Mouse (Mus musculus) embryonic facial prominence, embryonic 14.5 days (tissue): ENCODE results near the gene Sigmar1. TPM values are rescaled to one million over a fixed set of nuclear protein-coding genes. Genes with fewer than 3 reads are reported as not detected.

Experiments
- ATAC-seq: fragments of 200-750 bp; cut with Nextera tagmentation; 2 replicates; pipeline ENCODE4 v1.8.0; 2017; ENCODE audit warnings: low read depth, moderate number of reproducible peaks, moderate TSS enrichment
- DNase-seq: peaks from one replicate; pipeline ENCODE4 v3.0.0-alpha.2; 2015; ENCODE audit warnings: low spot score
- H3K27ac ChIP-seq: fragments of 300-500 bp; sonication (generic); replicated peaks from 2 replicates; pipeline ENCODE4 v1.5.1; 2014; ENCODE audit warnings: low read depth, mild to moderate bottlenecking, low read length, moderate library complexity
- H3K27me3 ChIP-seq: fragments of 300-500 bp; sonication (generic); replicated peaks from 2 replicates; pipeline ENCODE4 v1.6.1; 2014; ENCODE audit warnings: low read length; ENCODE audit not compliant: control insufficient read depth, insufficient read depth
- H3K36me3 ChIP-seq: fragments of 300-500 bp; sonication (generic); 2 replicates; pipeline ENCODE4 v1.6.1; 2014; ENCODE audit warnings: low read length, mixed read lengths; ENCODE audit not compliant: control insufficient read depth, insufficient read depth
- H3K4me1 ChIP-seq: fragments of 300-500 bp; sonication (generic); 2 replicates; pipeline ENCODE4 v1.6.1; 2014; ENCODE audit warnings: antibody characterized with exemption, low read length; ENCODE audit not compliant: control insufficient read depth, insufficient read depth
- H3K4me2 ChIP-seq: fragments of 300-500 bp; sonication (generic); 2 replicates; pipeline ENCODE4 v1.6.1; 2014; ENCODE audit warnings: low read depth, mild to moderate bottlenecking, low read length, moderate library complexity, mixed read lengths
- H3K4me3 ChIP-seq: fragments of 300-500 bp; sonication (generic); 2 replicates; pipeline ENCODE4 v1.5.1; 2014; ENCODE audit warnings: low read depth, mild to moderate bottlenecking, low read length
- H3K9ac ChIP-seq: fragments of 300-500 bp; sonication (generic); 2 replicates; pipeline ENCODE4 v1.6.1; 2014; ENCODE audit warnings: low read depth, mild to moderate bottlenecking, low read length, moderate library complexity, mixed read lengths
- H3K9me3 ChIP-seq: fragments of 300-500 bp; sonication (generic); 2 replicates; pipeline ENCODE4 v1.6.1; 2016; ENCODE audit warnings: low read length; ENCODE audit not compliant: control insufficient read depth
- WGBS: fragments of 180-500 bp; shearing (Covaris S2); extraction: QIAGEN DNeasy Blood & Tissue Kit; methylation state at CpG from one replicate; pipeline ENCODE4 v1.1.7; 2014; 5-methylcytosine and 5-hydroxymethylcytosine counted together
- polyA plus RNA-seq: library from polyadenylated mRNA; unstranded; fragments of >200 nt; fragmentation: Nextera tagmentation; extraction: Ambion mirVana; gene quantifications from 2 replicates; pipeline ENCODE4 v1.2.1, GENCODE M21; 2014

The Sigmar1 gene
- polyA plus RNA-seq, 1 experiment from 2014 or later = 77.9 TPM

GRCm38 (mm10) chr4:41744131-41744530 lies 11.8 kb downstream of the Sigmar1 start:
- peaks cover 9% of the 10 kb centered on the region; the same call in 1 of the 2 replicates for H3K4me1 ChIP-seq
- H3K36me3 ChIP-seq = 0 out of 2 replicates have a peak, but pooled peaks cover 3% of the 10 kb centered on the region
- ATAC-seq (no peak), DNase-seq (no peak)
- H3K9ac ChIP-seq = no peak overlapping the region
- H3K4me2 ChIP-seq = no peak overlapping the region
- 80% methylated on average over 2 of the region's 2 CpGs for WGBS
- H3K9me3 ChIP-seq = peaks cover 14% of the 10 kb centered on the region; the same call in 1 of the 2 replicates
- H3K27ac ChIP-seq = no peak overlapping the region
- H3K4me3 ChIP-seq = no peak overlapping the region
- no peaks in the 10 kb centered on the region for H3K27me3 ChIP-seq

DNA sequence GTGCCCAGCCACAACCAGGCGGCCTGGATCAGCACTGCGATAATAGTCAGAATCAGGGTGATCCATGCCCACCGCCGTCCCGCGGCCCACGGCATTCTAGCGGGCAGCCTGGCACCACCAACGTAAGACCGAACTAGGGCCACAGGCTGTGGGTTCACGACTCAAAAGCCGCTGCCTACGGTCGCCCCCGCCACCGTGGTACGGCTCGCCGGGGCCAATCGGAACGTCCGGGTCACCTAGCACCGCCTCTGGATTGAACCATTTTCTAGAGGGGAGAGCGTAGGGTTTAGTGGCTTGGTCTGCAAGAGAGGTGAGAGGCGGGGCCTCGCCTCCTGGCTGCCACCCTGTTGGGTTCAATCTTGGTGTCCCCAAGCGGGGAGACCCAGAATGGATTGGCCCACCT lies 14.8 kb downstream of the Sigmar1 start:
- H3K4me1 ChIP-seq = peaks cover 9% of the 10 kb centered on the region; the same call in 1 of the 2 replicates
- peak overlapping the region; percentile 84 for H3K27ac ChIP-seq
- ATAC-seq = peak; percentile 98
- H3K9me3 ChIP-seq = 0 out of 2 replicates have a peak, but pooled peaks cover 6% of the 10 kb centered on the region
- under 1% methylated on average over 26 of the region's 27 CpGs for WGBS
- H3K4me2 ChIP-seq = peak overlapping the region; percentile 92
- peak overlapping the region; percentile 80 for H3K4me3 ChIP-seq
- DNase-seq = peak; percentile 97
- peaks cover 9% of the 10 kb centered on the region; the same call in 1 of the 2 replicates for H3K36me3 ChIP-seq
- H3K27me3 ChIP-seq = no peaks in the 10 kb centered on the region
- peak overlapping the region; percentile 78 for H3K9ac ChIP-seq

DNA sequence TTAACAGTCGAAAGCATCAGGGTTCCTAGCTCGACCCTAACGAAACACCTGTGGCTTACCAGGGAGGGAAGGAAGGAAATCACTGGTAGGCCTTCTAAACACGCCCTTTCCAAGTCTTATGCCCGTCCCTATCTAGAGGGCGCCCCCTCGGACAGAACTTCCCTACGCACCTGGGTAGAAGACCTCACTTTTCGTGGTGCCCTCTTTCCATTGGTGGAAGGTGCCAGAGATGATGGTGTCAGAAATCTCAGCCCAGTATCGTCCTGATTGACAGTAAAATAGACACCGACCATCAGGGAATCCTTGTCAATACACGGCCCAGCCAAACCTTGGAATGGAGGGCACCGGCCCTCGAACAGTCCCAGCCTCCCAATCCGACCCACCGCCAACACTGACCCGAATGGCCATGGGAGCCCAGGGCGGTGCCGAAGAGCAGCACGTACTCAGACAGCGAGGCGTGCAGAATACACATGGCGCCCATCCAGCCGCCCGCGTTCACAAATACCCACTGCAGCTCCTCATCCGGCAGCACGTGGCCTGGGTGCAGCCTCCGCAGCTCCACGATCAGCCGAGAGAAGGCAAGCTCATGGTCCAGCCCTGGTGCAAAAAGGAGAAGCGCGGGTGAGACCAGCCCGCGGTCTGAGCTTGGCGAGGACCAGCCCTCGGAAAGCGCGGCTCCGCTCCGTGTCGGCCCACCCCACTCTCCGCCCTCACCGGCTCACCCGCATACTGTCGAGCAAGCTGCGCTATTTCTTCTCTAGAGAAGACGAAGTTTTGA lies 15.4 kb downstream of the Sigmar1 start:
- ATAC-seq (peak; percentile 81), DNase-seq (peak; percentile 50)
- Histone ChIP-seq H3K27me3 (no peaks in the 10 kb centered on the region), H3K9me3 (0 out of 2 replicates have a peak, but pooled peaks cover 1% of the 10 kb centered on the region), H3K36me3 (peaks cover 9% of the 10 kb centered on the region; the same call in 1 of the 2 replicates), H3K4me1 (peaks cover 9% of the 10 kb centered on the region; the same call in 1 of the 2 replicates), H3K27ac (peak overlapping the region; percentile 84), H3K4me3 (peak overlapping the region; percentile 80), H3K4me2 (peak overlapping the region; percentile 92), H3K9ac (peak overlapping the region; percentile 78)
- 1% methylated on average over 38 of the region's 48 CpGs for WGBS

DNA sequence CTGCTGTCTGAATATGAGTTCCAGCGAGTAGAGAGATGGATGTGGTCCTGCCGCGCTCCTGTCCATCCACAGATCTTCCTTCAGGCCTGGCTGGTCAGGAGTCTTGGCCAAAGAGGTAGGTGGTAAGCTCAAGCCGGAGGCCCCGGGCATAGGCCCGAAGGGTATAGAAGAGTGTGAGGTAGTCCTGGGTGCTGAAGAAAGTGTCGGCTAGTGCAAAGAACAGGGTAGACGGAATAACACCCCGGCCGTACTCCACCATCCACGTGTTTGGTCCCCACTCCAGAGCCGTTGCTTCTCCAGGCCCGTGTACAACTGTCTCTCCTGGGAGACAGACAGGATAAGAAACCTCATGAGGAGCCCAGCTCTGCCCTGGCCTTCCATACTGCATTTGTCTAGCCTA lies 16.7 kb downstream of the Sigmar1 start:
- no peak overlapping the region for H3K9ac ChIP-seq
- no peaks in the 10 kb centered on the region for H3K27me3 ChIP-seq
- 0 out of 2 replicates have a peak, but pooled peaks cover 5% of the 10 kb centered on the region for H3K9me3 ChIP-seq
- no peak overlapping the region for H3K27ac ChIP-seq
- peaks cover 9% of the 10 kb centered on the region; the same call in 1 of the 2 replicates for H3K4me1 ChIP-seq
- peak overlapping the region; percentile 80; the same call in 1 of the 2 replicates for H3K4me3 ChIP-seq
- peak overlapping the region; percentile 92; the same call in 1 of the 2 replicates for H3K4me2 ChIP-seq
- peaks cover 9% of the 10 kb centered on the region; the same call in 1 of the 2 replicates for H3K36me3 ChIP-seq
- DNase-seq (no peak), ATAC-seq (no peak)
- WGBS = 94% methylated on average over 13 of the region's 13 CpGs

DNA sequence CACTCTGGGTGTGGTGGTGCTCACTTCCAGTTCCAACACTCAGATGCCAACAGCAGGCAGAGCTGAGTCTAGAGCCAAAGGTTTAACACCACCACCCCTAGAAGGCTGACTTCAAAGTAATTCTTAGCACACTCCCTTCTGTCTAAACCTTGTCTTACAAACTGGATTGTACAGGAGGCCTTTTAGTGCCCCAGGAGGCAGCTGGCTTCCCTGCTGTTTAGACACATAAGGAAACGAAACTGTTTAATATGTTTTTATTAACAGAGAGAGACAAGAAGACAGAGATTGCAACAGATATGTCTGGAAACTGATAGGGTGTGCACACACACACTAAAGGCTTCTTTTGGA lies 17.7 kb downstream of the Sigmar1 start:
- peaks cover 6% of the 10 kb centered on the region for H3K27me3 ChIP-seq
- peaks cover 9% of the 10 kb centered on the region; the same call in 1 of the 2 replicates for H3K36me3 ChIP-seq
- DNase-seq = no peak
- no peak for ATAC-seq
- H3K27ac ChIP-seq = no peak overlapping the region
- H3K4me1 ChIP-seq = peaks cover 9% of the 10 kb centered on the region; the same call in 1 of the 2 replicates
- H3K9me3 ChIP-seq = 0 out of 2 replicates have a peak, but pooled peaks cover 5% of the 10 kb centered on the region
- 67% methylated on average over 1 of the region's 1 CpGs for WGBS
- H3K4me2 ChIP-seq = no peak overlapping the region
- H3K9ac ChIP-seq = no peak overlapping the region
- H3K4me3 ChIP-seq = no peak overlapping the region

DNA sequence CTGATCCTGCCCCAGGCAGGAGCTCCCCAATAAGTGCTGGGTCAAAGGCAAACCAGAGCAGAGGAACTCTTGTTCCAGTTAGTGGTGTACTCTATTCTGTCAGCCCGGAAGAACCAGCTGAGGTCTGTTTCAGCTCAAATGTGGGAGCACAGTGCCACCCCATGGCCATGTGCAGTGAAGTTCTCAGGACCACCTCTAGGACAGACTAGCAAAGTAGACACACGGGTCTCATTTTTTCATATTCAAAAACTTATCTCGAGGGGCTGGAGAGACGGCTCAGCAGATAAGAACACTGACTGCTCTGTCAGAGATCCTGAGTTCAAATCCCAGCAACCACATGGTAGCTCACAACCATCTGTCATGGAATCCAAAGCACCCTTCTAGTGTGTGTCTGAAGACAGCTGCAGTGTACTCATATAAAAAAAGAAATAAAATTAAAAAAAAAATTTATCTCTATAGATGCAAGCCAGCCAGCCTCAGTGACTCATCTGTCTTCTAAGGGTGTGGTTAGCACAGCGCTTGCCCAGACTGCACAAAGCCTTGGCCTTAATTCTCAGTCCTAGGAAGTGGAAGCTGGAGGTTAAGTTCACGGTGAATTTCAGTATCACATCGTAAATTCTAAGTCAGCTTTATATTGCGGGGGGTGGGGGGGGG lies 18.2 kb downstream of the Sigmar1 start:
- no peak overlapping the region for H3K4me3 ChIP-seq
- DNase-seq (peak; percentile 82), ATAC-seq (peak; percentile 54; the same call in 1 of the 2 replicates)
- H3K9ac ChIP-seq = no peak overlapping the region
- H3K36me3 ChIP-seq = peaks cover 9% of the 10 kb centered on the region; the same call in 1 of the 2 replicates
- H3K27me3 ChIP-seq = peaks cover 11% of the 10 kb centered on the region
- no peak overlapping the region for H3K4me2 ChIP-seq
- 39% methylated on average over 8 of the region's 8 CpGs for WGBS
- H3K9me3 ChIP-seq = 0 out of 2 replicates have a peak, but pooled peaks cover 5% of the 10 kb centered on the region
- H3K4me1 ChIP-seq = peaks cover 9% of the 10 kb centered on the region; the same call in 1 of the 2 replicates
- no peak overlapping the region for H3K27ac ChIP-seq

GRCm38 (mm10) chr4:41731052-41731765 lies 24.7 kb downstream of the Sigmar1 start, which contains the start of gene Arid3c:
Gene Arid3c, minus strand, starts transcription at chr4:41731142.
- H3K36me3 ChIP-seq = no peaks in the 10 kb centered on the region
- H3K9ac ChIP-seq = peak within 1 kb of the TSS; percentile 45
- WGBS = 5% methylated on average over 33 of the region's 50 CpGs
- H3K4me3 ChIP-seq = peak within 1 kb of the TSS; percentile 36
- DNase-seq (no peak), ATAC-seq (peak; percentile 28; the same call in 1 of the 2 replicates)
- H3K27me3 ChIP-seq = peaks cover 70% of the 10 kb centered on the region
- peak within 1 kb of the TSS; percentile 63 for H3K4me2 ChIP-seq
- 0 out of 2 replicates have a peak, but pooled peaks cover 5% of the 10 kb centered on the region for H3K9me3 ChIP-seq
- peaks cover 3% of the 10 kb centered on the region; the same call in 1 of the 2 replicates for H3K4me1 ChIP-seq
- H3K27ac ChIP-seq = no peak within 1 kb of the TSS
